Mouse (Mus musculus): ENCODE measurements around the gene Hectd4.
A peak's percentile ranks its signal among the peaks of the same experiment; 100 is the strongest.

Gene Hectd4

DNA sequence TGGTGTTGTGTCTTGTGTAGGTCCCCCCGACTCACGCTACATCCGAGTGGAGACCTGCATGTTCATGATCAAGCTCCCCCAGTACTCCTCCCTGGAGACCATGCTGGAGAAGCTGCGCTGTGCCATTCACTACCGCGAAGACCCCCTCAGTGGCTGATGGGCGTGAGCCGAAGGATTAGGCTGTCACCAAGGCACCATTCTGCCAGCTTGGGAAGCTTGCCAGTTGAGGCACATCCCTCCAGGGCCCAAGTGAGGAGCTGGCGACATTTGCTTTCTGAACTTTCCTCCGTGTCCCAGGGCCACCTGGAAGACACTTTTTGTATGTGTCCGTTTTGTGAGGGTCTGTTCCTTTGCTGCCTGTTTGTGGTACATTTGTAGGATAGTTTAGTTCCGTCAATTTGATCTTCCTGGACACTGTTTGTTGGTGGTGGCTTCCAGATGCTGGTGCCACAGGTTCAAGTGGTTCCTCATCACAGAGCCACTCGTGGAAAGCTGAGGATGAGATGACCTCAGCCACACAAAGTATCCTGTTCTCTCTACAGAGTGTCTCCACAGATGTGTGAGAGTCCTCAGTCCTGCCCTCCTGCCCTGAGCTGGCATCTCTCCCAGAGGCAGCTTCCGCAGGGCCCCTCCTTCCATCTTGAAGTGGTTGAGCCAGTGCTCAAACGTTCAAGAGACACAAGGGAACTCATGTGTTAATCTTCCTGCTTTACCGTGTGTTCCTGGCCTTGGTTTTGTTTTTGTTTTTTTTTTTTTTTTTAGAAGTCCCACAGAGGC is 146.6 kb downstream of the Hectd4 start:
- DNase-seq: peak; percentile 39

DNA sequence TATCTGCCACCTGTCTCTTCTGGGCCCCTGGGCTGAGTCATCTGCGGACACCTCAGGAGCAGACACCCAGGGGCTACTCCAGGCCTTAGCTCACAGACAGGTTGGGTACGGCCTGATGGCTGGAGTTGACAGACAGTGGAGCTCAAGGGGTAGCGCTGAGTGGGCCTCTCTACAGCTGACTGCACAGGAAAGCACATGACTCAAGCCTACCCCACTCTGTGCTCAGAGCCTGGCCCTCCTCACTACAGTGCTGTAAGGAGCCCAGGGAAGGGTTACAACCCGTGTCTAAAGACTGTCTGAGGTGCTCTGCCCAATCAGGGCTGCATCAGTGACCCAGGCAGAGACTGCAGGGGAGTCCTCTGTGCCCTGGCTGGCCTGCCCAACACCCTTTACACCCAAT is 147.2 kb downstream of the Hectd4 start:
- DNase-seq: no peak

DNA sequence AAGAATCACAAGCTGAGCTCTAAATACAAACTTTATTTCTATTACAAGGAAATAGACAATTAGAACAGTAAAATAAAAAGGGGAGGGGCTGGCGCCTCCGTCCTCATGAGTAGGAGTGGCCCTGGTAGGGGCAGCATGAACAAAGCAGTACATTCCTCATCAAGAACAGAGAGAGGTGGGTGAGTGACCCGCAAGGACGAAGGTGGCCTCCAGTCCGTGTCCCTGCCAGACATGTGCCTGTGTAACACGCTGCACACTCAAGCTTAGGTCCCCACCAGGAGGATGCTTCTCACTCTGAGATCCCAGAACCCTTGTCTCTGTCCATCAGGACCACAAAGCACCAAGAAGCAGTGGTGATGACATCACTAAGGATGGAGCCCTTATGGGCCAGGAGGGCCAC is 151.7 kb downstream of the Hectd4 start:
- no peak for DNase-seq

DNA sequence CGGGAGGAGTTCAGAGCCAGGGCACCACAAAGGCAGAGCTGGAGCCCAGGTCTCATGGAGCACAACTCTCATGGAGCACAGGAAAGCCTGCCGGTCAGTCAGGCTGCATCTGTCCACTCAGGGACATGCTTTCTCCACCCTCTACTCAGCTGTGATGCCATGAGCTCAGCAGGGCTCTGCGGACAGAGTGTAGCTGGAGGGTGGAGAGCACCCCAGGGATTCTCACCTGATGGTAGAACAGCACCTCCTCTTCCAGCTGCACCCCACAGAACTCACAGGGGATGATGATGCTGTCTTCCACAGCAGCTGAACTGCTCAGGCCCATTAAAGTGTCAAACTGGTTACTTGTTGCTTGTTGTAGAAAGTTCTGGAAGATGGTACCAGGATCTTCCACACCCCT is 154.8 kb downstream of the Hectd4 start:
- DNase-seq: no peak

DNA sequence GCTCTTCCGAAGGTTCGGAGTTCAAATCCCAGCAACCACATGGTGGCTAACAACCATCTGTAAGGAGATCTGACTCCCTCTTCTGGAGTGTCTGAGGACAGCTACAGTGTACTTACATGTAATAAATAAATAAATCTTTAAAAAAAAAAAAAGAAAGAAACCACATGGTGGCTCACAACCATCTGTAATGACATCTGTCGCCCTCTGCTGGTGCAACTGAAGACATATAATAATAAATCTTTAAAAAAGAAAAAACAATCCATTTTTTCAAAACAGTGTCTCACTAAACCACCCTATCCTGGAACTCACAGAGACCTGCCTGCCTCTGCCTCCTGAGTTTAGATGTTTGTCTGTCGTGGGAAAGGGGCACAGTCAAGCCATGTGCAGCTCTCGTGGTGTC is 157.0 kb downstream of the Hectd4 start:
- peak; percentile 62 for DNase-seq

DNA sequence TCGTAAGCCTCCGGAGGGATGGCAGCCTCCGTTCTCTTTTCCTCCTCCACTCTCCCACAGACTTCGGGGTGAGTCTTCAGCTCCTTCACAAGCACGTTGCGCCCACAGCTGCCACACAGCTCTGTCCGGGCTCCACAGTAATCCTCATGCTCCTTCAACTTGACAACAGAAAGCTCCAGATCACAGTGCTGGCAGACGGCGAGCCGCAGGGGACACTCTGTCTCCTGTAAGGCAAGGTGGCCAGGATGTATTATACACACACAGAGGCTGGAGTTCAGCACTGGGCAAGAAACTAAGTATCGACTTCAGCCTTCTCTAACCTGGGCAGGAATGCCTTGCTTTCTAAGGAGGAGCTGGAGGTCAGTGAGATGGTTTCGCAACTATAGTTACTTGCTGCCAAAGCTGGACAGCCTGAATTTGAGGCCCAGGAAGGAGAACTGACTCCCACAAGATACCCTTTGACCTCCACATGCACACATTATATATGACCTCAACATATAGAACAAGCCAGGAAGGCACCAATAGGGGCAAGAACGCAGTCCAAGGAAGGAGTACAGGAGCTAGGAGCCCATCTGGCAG is 158.7 kb downstream of the Hectd4 start:
- no peak for DNase-seq

DNA sequence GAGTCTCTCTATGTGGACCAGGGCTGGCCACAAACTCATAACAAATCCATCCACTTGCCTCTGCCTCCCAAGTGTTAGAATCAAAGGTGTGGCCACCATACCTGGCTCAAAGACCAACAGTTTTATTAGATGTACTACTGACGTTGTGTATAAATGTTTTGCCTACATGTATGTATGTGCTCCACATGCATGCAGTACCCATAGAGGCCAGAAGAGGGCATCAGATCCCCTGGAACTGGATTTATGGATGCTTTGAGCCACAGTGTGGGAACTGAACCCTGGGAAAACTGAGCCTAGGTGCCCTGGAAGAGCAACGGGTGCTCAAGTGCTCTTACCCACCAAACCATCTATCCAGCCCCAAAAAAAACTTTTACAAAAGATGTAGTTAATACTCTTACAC is 160.7 kb downstream of the Hectd4 start:
- no peak for DNase-seq

DNA sequence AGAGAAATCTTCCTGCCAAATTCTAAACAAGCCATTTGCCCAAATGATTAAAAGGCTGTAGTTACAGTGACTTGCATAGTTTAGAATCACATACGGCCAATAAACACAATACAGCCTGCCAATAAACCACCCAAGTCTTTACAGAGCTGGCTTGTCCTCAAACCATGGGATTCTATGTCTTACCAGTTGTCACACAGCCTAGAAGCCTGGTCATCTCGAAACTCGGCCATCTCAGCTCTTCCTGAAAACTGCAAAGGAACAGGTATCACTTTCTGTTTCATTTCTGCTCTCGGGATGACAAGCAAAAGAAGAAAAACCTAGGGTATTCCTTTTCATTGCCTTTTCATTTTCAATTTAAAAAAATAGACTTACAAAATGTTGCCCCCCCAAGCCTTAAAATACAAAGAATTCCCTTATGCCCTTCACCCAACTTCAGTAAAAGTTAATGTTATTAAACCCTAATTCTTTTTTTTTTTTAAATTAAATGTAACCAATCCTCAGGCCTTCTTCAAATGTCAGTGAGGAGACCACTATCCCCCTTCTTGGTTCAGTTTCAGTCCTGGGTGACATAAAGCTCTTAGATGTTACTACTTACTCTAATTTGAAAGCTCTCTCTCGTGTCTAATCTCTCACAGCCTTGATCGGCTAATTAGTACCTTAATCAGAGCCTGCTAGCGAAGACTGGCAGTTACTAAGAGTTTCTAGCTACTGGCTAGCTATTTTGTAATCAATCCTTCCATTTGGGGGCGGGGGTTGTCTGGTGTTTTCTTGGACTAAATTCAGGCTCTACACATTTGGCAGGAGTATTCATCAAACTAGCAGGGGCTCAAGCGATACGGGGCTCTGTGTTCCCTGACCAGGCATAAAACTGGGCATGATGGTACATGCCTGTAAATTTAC is 164.1 kb downstream of the Hectd4 start:
- DNase-seq: no peak

DNA sequence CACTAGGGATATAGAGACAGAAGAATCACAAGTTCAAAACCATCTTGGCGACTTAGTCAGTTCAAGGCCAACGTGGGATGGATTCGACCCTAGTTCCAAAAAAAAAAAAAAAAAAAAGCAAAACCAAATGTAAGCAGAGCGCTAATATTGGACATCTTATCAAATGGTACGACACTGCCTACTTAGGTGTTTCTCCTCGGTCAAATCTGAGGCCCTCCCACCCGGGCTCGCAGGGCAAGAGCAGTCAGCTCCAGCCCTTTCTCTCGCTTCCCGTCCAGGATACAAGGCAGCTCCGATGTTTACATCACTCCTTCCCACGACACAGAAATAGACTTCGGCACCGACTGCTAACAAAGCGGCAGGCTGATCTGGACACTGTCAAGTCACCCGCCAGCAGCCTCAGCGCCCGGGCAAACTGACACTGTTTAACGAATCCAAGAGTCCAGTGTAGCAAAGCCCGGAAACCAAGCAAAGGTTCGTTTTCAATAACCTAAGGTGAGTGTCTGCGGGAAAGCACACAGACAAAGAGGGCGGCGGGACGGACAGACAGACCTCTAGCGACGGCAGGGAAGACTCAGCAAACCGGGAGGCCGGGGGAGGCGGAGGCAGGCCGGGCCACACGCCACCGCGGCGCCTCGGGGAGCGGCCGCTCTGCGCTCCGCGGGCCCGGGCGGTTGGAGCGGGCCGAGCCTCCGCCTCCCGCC is 164.9 kb downstream of the Hectd4 start:
- DNase-seq: peak; percentile 61

DNA sequence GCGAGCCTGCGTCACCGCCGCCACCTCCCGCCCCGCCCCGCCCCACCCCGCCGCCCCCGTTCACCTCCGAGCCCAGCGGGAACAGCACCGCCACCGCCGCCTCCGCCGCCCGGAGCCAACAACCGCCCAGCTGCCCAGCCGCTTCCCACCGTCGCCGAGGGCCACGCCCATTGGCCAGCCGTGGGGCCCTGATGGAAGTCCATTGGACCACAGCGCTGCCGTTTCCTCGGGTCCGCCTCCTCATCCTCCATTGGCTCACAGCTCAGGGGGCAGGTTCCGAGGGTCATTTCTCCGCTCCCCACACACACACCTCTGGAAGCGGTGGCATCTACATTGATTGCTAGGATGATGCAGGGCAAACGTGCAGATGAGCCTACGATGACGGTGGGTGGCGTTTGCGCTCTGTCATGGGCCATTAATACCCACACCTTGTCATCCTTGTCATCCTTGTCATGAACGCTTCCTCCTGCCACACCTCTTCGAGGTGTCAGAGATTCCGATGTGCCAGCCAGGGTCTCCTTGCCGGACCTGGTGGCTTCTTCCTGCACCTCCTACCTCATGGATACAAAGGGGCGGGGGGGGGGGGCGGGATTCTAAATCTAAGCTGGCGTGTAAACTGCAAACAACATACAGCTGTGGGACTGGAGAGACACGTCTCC is 165.6 kb downstream of the Hectd4 start, which contains the start of gene Trafd1:
Trafd1 (minus strand) TSS at position 172 of the 659 bp plus-strand sequence.
- DNase-seq: peak; percentile 96

DNA sequence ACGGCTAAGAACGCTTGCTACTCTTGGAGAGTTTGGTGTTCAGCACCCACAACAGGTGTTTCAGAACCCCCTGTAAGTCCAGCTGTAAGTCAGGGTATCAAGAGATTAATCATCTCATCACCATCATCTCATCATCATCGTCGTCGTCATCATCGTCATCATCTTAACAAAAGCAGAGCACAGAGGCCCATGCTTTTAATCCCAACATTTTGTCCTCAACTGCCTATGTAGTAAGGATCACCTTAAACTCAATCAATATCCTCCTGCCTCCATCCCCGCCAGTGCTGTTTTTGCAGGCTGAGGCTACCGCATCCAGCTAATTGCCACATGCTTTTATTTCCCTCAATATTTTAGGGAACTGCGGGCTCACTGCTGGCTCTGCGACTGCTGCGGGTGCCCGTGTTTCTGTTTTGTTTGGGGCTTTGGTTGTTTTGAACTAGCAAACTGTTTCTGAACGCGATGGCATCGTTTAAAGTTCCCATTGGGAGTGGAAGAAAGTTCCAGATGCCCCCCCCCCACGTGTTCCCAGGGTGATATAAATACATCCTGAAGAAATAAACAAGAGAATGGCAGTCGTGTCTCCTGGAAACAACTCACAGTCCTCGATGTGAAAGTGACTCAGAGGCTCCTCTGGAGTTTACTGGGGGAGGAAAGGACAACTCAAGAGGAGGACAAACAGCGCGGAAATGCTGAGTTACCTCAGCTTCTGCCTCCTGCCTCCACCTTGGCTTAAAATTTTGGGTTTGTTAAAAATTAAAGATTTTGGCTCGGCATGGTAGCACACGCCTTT is 166.3 kb downstream of the Hectd4 start:
- no peak for DNase-seq

DNA sequence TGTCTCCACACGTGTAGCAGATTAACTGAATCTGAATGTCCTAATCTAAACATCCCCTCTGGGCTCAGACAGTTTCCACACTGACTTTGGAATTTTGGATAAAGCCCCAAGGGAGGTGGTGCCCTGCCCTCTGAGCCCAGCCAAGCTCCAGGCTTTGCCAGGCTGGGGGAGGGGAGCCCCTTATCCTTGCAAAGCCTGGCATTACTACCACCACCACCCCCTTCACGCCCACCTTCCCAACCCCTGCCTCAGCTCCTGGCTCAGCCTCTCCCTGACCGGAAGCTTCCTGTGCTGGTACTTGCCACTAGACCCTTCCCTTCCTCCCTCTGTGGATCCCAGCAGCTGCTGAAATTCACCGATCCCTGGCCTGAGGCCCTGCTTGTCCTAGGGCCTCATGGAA is 167.1 kb downstream of the Hectd4 start:
- DNase-seq: peak; percentile 25

DNA sequence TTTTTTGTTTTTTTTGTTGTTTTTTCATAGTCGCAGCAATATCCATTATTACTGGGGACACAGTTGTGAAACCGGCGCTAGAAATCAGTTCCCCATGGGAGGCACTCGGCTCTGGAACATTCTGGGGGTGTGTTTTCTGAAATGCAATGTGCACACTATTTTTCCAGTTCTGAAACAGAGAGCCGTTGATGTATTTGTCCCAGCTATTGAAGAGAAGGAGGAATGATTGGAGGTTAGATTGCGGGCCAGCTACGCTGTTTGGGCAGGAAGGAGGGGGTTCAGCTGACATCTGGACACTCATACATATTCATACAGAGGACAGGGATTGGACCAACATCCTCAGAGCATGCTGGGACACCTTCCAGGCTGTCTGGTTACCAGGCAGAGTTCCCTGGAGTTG is 169.1 kb downstream of the Hectd4 start:
- DNase-seq: no peak

DNA sequence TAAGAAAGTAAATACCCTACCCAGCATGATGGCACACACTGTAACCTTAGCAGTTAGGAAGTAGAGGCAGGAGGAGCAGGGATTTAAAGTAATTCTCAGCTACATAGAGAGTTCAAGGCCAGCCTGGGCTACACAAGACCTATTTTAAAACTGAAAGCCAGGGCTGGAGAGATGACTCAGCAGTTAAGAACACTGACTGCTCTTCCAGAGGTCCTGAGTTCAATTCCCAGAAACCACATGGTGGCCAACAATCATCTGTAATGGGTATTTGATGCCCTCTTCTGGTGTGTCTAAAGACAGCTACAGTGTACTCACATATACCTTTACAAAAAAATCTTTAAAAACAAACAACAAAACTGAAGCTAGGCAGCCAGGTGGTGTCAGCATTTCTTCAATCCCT is 169.7 kb downstream of the Hectd4 start:
- no peak for DNase-seq

DNA sequence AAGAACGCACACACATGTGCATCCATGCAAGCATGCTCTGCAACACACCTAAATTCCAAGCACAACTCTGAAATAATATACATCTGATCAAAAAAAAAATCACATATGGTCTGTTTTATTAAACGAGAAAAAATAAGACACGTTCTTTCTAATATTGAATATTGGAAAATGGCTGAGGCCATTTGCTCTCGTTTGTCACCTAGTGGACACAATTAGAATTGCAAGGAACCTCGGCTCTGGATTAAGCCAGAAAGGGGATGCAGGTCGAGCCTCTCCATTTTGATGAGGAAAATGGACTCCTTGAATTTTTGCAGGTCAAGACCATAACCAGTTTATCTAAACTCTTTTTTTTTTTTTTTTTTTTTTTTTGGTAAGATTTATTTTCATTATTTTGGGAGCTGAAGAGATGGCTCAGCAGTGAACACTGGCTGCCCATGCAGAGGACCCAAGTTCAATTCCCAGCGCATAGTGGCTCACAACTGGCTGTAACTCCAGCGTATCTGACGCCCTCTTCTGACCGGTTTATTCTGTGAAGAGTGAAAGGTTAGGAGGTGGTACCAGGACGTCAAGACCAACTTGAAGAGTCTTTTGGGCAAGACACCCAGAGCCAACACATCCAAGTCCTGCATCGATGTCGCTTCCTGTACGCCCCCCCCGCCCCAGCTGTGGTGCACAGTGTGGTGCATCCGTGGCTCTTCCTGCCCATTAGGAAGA is 172.8 kb downstream of the Hectd4 start:
- peak; percentile 64 for DNase-seq

DNA sequence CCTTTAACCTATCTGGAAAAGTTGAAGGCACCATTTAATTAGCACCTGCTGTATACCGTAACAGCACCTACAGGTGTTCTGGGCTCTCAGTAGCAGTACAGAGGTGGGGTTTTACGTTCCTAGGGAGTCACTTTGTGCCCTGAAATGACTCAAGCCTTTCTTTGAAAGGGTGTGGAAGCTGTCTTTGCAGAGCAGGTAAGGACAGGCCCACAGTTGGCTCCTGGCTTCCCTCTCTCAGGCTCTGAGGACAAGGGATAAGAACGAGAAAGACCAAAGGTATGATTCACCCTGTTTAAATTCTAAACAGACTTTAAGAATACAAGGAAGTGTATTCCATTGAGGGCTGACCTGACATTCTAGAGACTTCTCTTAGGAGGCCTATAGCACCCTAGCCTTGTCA is 173.4 kb downstream of the Hectd4 start:
- DNase-seq: no peak

DNA sequence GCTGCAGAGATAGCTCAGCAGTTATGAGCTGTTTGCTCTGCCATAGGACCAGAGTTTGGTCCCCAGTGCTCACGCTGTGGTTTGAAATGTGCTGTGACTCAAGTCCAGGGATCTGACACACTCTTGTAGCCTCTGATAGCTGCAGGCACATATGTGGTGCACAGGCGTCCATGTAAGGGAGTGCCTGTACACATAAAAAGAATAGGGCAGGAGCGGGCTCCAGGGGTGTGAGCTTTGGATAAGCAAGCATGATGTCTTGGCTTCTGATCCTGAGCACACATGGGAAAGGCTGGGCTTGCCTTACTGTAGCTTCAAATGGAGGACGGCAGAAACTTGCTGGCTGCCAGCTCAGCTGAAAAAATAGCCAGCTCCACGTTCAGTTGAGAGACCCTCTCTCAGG is 175.6 kb downstream of the Hectd4 start:
- DNase-seq: no peak

DNA sequence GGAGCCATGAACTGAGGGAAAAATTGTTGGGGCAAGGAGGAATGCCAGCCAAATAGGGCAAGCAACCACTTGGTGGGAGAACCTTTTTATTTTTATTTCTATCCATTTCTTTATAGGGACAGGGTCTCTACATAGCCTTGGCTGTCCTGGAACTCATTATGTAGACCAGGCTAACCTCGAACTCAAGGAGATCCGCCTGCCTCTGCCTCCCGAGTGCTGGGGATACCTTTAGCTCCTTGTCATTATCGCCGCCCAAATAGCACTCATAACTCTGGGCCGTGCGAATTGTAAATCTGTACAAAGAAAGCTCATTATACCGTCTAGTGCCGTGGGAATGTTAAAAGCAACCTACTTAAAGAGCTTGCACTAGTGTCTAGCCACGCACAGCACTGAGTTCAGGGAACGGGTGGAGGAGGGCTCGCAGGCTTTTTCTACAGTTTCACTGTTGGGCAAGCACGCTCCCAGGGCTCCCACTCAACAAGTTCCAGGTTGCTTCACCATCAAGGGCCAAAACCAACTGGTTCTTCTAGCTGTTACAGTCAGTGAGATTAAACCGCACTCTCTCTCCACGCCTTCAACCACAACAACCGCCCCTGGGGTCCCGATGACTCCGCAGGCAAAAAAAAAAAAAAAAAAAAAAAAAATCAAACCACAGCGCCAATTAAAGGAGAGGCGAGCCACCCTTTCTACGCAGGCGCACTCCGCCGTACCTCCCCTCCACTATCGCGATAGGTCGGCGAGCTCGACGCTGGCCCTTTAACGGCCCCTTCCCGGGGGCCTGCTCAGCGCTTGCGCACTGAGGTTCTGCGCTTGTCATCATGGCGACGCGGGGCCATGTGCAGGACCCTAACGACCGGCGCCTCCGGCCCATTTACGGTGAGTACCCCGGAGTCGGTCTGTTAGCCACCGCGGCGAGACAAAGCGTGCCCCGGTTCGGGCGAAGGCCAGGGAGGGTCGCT is 177.4 kb downstream of the Hectd4 start, which contains the start of gene Naa25:
Naa25 (plus strand) TSS at position 750 of the 959 bp plus-strand sequence.
- DNase-seq: peak; percentile 97

DNA sequence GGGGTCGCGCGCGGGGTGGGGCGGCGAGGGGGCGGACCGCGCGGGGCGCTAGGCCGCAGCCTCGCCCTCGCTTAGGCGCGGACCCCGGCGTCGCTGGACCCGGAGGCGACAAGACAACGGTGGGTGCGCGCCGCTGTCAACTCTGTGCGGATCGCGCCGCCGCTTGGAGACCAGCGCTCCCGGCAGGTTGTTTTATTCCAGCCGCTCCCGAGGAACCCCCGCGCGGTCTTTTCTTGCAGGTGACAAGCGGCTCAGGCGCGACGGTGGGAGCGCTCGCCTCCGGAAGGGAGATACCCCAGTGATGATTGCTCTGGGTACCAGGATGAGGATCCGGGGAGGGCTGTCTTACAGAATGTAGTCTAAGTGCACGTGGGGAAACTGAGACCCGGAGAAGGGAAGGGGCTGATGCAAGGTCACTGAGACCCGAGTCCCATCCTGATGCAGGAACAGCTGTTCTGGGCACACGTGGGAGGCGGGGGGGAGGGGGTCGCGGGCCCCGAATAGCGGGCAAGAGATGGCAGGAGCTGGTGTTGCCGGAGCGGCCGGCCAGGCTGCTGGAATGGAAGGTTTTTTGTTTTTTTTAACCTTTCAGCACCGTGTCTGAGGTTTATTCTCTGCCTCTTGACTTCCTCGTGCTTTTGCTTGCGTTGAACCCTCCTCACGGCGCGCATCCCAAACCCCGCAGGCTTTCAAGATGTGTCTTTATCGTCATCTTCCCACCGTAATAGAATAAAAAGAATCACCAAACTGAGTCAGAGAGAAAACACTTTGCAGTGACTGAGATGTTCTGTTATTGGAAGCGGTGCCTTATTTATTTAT is 178.3 kb downstream of the Hectd4 start:
- DNase-seq: no peak
